Mouse (Mus musculus) splenic B cell, adult 2 months (primary cell): ENCODE results near the gene Cacna2d1.

ENCODE experiments used
- DNase-seq: peaks from one replicate; pipeline ENCODE4 v3.0.0-alpha.2; 2011; ENCODE audit warnings: low read depth, low spot score
- H3K27me3 ChIP-seq: 2 replicates; pipeline ENCODE4 v1.6.1; 2012; ENCODE audit warnings: mild to moderate bottlenecking, low read length, moderate library complexity, mixed read lengths; ENCODE audit not compliant: control insufficient read depth, poor library complexity, insufficient read depth, severe bottlenecking
- H3K36me3 ChIP-seq: 2 replicates; pipeline ENCODE4 v1.6.1; 2012; ENCODE audit warnings: mild to moderate bottlenecking, low read length, moderate library complexity, mixed read lengths; ENCODE audit not compliant: control insufficient read depth, poor library complexity, insufficient read depth, severe bottlenecking

Cacna2d1 gene

GRCm38 (mm10) chr5:16122110-16122509 is 187.6 kb downstream of the Cacna2d1 start:
- H3K36me3 ChIP-seq = no peaks in the 10 kb centered on the region

GRCm38 (mm10) chr5:16134286-16135094 is 200.0 kb downstream of the Cacna2d1 start:
- DNase-seq = no peak
- no peaks in the 10 kb centered on the region for H3K27me3 ChIP-seq
- H3K36me3 ChIP-seq = no peaks in the 10 kb centered on the region

More at GRCm38 (mm10) chr5:16122110-16122509, 187.6 kb downstream of the Cacna2d1 start:
- H3K27me3 ChIP-seq = no peaks in the 10 kb centered on the region
- DNase-seq = no peak

GRCm38 (mm10) chr5:16135986-16136385 is 201.5 kb downstream of the Cacna2d1 start:
- no peak for DNase-seq
- Histone ChIP-seq H3K27me3 (no peaks in the 10 kb centered on the region), H3K36me3 (no peaks in the 10 kb centered on the region)

GRCm38 (mm10) chr5:16136839-16137238 is 202.3 kb downstream of the Cacna2d1 start:
- no peak for DNase-seq
- H3K36me3 ChIP-seq = no peaks in the 10 kb centered on the region
- no peaks in the 10 kb centered on the region for H3K27me3 ChIP-seq

- H3K27me3 ChIP-seq = no peaks in the 10 kb centered on the region
- no peaks in the 10 kb centered on the region for H3K36me3 ChIP-seq
- DNase-seq = no peak
Measured at GRCm38 (mm10) chr5:16146602-16147001, 212.1 kb downstream of the Cacna2d1 start.

- H3K27me3 ChIP-seq = no peaks in the 10 kb centered on the region
- no peaks in the 10 kb centered on the region for H3K36me3 ChIP-seq
- DNase-seq = no peak
Measured at GRCm38 (mm10) chr5:16155375-16156284, 221.1 kb downstream of the Cacna2d1 start.

GRCm38 (mm10) chr5:16163270-16163669 is 228.8 kb downstream of the Cacna2d1 start:
- no peaks in the 10 kb centered on the region for H3K27me3 ChIP-seq
- H3K36me3 ChIP-seq = no peaks in the 10 kb centered on the region
- no peak for DNase-seq

- Histone ChIP-seq H3K27me3 (no peaks in the 10 kb centered on the region), H3K36me3 (no peaks in the 10 kb centered on the region)
- DNase-seq = no peak
Measured at GRCm38 (mm10) chr5:16166117-16166867, 231.8 kb downstream of the Cacna2d1 start.

GRCm38 (mm10) chr5:16166868-16167267 is 232.4 kb downstream of the Cacna2d1 start:
- no peak for DNase-seq
- Histone ChIP-seq H3K36me3 (no peaks in the 10 kb centered on the region), H3K27me3 (no peaks in the 10 kb centered on the region)

- H3K36me3 ChIP-seq = no peaks in the 10 kb centered on the region
- no peak for DNase-seq
- no peaks in the 10 kb centered on the region for H3K27me3 ChIP-seq
Measured at GRCm38 (mm10) chr5:16181041-16181440, 246.6 kb downstream of the Cacna2d1 start.

GRCm38 (mm10) chr5:16184064-16184463 is 249.6 kb downstream of the Cacna2d1 start:
- DNase-seq = no peak
- Histone ChIP-seq H3K27me3 (no peaks in the 10 kb centered on the region), H3K36me3 (no peaks in the 10 kb centered on the region)

- H3K27me3 ChIP-seq = no peaks in the 10 kb centered on the region
- DNase-seq = no peak
- H3K36me3 ChIP-seq = no peaks in the 10 kb centered on the region
Measured at GRCm38 (mm10) chr5:16187931-16188330, 253.4 kb downstream of the Cacna2d1 start.

GRCm38 (mm10) chr5:16189878-16190277 is 255.4 kb downstream of the Cacna2d1 start:
- no peak for DNase-seq
- no peaks in the 10 kb centered on the region for H3K27me3 ChIP-seq
- no peaks in the 10 kb centered on the region for H3K36me3 ChIP-seq

GRCm38 (mm10) chr5:16191165-16191564 is 256.7 kb downstream of the Cacna2d1 start:
- H3K36me3 ChIP-seq = no peaks in the 10 kb centered on the region
- DNase-seq = no peak
- H3K27me3 ChIP-seq = no peaks in the 10 kb centered on the region
